Mouse (Mus musculus) retina, postnatal 1 day (tissue): ENCODE results near the gene Sec24b.

Experiments
- DNase-seq: peaks from one replicate; pipeline ENCODE4 v3.0.0-alpha.2; 2012

The Sec24b gene

GRCm38 (mm10) chr3:129970529-129971515 is 90.5 kb downstream of the Sec24b start:
- DNase-seq, result peak; percentile 88

DNA sequence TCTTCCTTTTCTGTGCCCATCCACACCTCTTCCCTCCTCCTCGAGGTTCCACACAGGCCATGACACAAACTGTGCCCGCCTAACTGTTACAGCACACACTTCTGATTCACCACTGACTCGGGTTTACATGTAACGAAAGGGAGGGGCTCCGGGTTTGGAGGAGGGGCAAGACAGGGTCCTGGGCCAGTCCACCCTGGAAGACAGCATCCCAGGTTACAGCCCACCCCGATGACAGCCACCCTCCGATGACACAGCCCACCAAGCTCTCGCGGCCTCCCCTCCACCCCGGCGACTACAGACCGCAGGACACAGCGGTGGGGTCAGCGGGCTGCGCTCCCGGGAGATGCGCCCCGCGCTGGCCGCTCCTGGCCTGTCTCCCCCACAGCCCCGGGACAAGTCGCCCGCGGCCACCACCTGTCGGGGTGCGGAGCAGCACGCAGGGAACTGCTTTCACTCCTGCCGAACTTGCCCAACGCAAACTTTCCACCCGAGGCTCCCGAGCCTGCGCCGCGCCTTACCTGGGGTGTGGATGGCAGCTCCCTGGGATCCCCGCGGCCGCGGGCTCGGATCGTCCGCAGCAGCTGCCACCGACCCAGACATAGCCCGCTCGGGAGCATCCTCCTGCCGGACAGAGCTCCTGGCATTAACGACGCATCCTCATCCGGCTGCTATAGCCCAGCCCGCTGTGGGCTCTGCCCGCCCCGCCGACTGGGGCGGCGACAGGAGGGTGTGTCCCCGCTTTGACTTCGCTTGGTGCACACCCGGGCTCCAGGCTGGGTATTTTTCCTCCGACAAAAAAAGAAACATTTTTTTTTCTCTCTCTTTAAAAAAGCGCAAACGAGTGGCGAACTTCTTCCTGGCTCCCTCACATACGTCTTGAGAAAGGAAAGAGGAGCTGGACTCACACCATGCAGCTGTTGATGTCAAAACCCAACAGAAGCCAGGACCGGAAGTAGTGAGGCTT is 91.6 kb downstream of the Sec24b start, which contains the start of gene Mcub:
TSS of gene Mcub (minus strand) at position 775 of the 964 bp plus-strand sequence.
- DNase-seq, result peak; percentile 66

- DNase-seq, result no peak
These were observed 92.3 kb downstream of the Sec24b start for GRCm38 (mm10) chr3:129969031-129969430.

DNA sequence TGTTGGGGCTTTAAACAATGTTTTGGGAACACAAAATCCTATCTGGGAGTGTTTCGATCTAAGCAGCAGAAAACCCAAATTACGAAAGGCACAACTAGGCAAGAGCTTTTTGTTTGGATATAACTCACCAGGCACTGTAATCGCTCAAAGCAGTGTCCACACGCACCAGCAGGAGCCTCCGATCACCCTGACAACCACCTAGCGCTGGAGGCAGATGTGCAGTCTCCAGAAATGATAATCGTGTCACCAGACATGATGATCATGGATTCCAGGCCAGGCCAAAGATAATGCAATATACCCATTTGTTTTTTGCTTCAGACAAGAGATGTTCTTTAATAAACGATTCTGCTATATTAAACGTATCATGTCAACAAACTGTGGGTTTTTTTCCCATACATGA is 93.5 kb downstream of the Sec24b start:
- DNase-seq, result peak; percentile 27

DNA sequence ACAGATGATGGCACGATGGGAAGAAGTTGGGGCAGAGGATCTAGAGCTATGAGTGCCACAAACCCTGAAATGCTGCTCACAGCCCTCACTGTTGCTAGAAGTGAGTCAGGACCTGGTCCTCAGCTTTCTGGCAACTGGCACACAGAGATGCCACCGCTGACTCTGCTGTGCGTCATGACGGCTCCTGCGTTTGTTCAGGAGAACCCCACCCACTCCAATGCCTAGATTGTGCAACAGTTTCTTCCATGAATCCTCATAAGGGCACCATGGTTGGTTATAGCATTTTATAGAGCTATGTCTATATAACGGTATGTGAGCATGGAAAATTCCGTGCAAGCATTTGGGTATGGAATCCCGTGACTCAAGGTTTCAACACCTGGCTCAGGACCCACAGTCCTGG is 96.7 kb downstream of the Sec24b start:
- no peak for DNase-seq

DNA sequence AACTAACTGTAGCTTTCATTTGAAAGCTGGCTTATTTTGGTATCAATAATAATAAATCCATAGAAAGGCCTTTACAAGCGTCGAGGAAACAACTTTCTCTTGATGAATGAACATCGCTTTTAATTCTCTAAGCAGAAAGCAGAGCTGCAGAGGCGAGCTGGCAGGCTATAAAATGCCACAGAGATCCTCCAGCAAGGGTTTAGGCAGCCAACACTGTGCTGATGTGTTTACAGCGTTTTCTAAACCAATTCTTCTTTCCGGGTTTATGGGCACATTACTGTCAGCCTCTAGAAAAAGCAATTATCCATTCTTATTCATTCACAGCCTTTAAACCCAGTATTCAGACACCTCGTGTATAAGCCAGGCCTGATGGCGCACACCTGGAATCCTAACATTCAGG is 98.8 kb downstream of the Sec24b start:
- no peak for DNase-seq

- no peak for DNase-seq
These were observed 108.1 kb downstream of the Sec24b start for GRCm38 (mm10) chr3:129953296-129953695.

GRCm38 (mm10) chr3:129949158-129949773 is 112.1 kb downstream of the Sec24b start:
- DNase-seq, result no peak

- DNase-seq, result no peak
These were observed 113.0 kb downstream of the Sec24b start for GRCm38 (mm10) chr3:129948359-129948758.

- DNase-seq, result no peak
These were observed 115.0 kb downstream of the Sec24b start for GRCm38 (mm10) chr3:129946217-129946914.

DNA sequence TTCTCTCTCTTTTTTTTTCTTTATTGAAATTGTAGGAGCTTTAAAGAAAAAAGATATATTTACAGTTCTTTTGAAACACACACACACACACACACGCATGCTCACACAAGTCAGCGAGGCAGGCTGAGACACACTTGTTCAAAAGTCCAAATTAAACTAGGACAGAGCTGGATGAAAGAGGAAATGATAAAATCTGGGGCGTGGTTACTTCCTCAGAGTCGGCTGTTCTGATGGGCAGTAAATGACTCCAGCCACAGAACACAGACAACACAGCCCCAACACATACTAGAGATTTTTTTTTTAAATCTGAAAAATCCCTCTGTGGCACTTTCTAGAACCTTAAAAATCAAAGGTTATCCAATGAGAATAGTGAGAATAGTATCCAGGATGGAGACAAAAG is 117.5 kb downstream of the Sec24b start:
- no peak for DNase-seq

DNA sequence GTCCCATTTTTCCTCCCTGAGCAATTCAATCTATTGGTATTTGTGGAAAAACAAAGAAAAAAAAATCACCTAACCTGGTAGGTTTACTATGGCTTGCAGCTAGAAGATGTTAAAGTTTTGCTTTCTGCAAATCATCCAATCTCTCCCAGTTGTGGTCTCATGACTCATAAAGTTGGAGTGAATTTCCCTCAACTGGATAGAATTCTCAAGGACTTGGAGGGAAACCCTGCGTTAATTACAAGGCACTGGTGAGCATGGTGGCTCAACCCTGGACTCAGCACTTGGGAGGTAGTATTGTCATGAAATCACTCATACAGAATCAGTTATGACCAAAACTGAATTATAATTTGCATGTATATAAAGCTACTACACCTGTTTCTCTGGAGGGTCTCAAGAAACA is 120.1 kb downstream of the Sec24b start:
- no peak for DNase-seq

- no peak for DNase-seq
These were observed 120.6 kb downstream of the Sec24b start for GRCm38 (mm10) chr3:129940780-129941179.

- peak; percentile 72 for DNase-seq
These were observed 122.3 kb downstream of the Sec24b start for GRCm38 (mm10) chr3:129939058-129939457.

DNA sequence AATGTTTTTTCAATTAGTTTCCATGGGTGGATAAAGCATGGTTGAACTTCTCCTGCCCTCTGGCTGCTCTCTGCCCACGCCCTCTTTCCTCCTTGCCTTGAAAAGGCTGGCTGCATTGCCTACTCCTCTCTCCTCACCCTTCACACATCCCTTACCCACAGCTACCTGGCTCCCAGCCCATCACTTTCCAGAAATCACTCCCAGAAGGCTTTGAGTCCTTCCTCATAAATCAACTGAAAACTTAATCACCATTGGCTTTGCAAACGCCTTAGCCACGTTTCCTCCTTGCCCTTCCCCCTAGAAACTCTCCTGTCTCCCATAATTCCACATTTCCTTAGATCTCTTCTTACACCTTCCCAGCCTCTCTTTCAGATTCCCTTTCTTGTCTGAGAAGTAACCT is 123.5 kb downstream of the Sec24b start:
- DNase-seq, result no peak

GRCm38 (mm10) chr3:129936561-129936960 is 124.8 kb downstream of the Sec24b start:
- peak; percentile 35 for DNase-seq
